Mouse (Mus musculus): ENCODE measurements around the gene Dhx30. TPM values are rescaled to one million over a fixed set of nuclear protein-coding genes. Genes with fewer than 3 reads are reported as not detected.

The Dhx30 gene
- polyA plus RNA-seq, 1 experiment from 2014 or later: 198 TPM

DNA sequence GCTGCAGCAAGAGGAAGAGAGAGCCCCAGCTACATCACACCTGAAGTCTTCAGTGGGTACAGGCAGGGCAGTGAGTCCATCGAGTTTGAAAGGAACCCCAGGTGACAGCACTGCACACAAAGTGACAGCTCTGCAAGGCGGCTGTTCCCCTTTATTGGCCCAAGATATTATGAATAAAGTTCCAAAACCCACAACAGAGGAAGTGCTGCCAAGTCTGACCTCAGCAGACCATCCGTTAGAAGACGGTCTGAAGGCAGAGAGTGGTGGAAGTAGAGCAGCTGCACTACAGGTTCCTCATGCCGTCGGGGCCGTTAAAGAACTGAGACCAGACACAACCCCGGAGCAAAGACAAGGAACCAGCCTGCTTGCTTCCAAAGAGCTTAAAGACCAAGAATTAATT is 79.7 kb downstream of the Dhx30 start:
- Histone ChIP-seq H3K9ac (no peak overlapping the region), H3K36me3 (peaks cover 42% of the 10 kb centered on the region), H3K27me3 (no peaks in the 10 kb centered on the region), H3K4me1 (no peaks in the 10 kb centered on the region), H3K4me2 (replicated peaks) (no peak overlapping the region), H3K27ac (no peak overlapping the region), H3K4me3 (no peak overlapping the region), H3K9me3 (no peaks in the 10 kb centered on the region)
- no peak for ATAC-seq (ENCODE audit: insufficient number of reproducible peaks, insufficient read depth, low FRiP score, low TSS enrichment)
- WGBS: 92% methylated on average over 8 of the region's 8 CpGs

DNA sequence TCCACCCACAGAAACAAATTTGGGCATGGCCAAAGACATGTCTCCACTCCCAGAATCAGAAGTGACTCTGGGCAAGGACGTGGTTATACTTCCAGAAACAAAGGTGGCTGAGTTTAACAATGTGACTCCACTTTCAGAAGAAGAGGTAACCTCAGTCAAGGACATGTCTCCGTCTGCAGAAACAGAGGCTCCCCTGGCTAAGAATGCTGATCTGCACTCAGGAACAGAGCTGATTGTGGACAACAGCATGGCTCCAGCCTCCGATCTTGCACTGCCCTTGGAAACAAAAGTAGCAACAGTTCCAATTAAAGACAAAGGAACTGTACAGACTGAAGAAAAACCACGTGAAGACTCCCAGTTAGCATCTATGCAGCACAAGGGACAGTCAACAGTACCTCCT is 82.5 kb downstream of the Dhx30 start:
- Histone ChIP-seq H3K4me3 (no peak overlapping the region), H3K4me2 (replicated peaks) (no peak overlapping the region), H3K9me3 (no peaks in the 10 kb centered on the region), H3K4me1 (no peaks in the 10 kb centered on the region), H3K27me3 (no peaks in the 10 kb centered on the region), H3K36me3 (peaks cover 42% of the 10 kb centered on the region), H3K27ac (no peak overlapping the region), H3K9ac (no peak overlapping the region)
- 86% methylated on average over 4 of the region's 4 CpGs for WGBS
- no peak for ATAC-seq (ENCODE audit: insufficient number of reproducible peaks, insufficient read depth, low FRiP score, low TSS enrichment)

Other genes starting within 250 kb of the Dhx30 start
- gene Cdc25a, start 242.3 kb downstream of the Dhx30 start, polyA plus RNA-seq (2016; fragmentation: Nextera tagmentation; extraction: Ambion mirVana): 51.7 and 52.3 TPM in 2 replicates
- 60.9 and 66.5 TPM in 2 replicates for gene Map4, start 186.4 kb downstream of the Dhx30 start, polyA plus RNA-seq (2016; fragmentation: Nextera tagmentation; extraction: Ambion mirVana)
- 216 and 230 TPM in 2 replicates for gene Smarcc1, start 122 bp downstream of the Dhx30 start, polyA plus RNA-seq (2016; fragmentation: Nextera tagmentation; extraction: Ambion mirVana)
- gene Cspg5, start 126.0 kb upstream of the Dhx30 start, polyA plus RNA-seq (2016; fragmentation: Nextera tagmentation; extraction: Ambion mirVana): 5.3 and 5.4 TPM in 2 replicates
- 34.3 and 38.7 TPM in 2 replicates for gene Elp6, start 187.3 kb upstream of the Dhx30 start, polyA plus RNA-seq (2016; fragmentation: Nextera tagmentation; extraction: Ambion mirVana)
- 46.6 and 49.3 TPM in 2 replicates for gene Scap, start 215.5 kb upstream of the Dhx30 start, polyA plus RNA-seq (2016; fragmentation: Nextera tagmentation; extraction: Ambion mirVana)

Data from embryonic facial prominence, embryonic 12.5 days (tissue).